Mouse (Mus musculus): ENCODE results near the gene Klhl23. TPM values are rescaled to one million over a fixed set of nuclear protein-coding genes. Genes with fewer than 3 reads are reported as not detected.

Klhl23 gene
- polyA plus RNA-seq, 1 experiment from 2014 or later = 41.0 TPM

DNA sequence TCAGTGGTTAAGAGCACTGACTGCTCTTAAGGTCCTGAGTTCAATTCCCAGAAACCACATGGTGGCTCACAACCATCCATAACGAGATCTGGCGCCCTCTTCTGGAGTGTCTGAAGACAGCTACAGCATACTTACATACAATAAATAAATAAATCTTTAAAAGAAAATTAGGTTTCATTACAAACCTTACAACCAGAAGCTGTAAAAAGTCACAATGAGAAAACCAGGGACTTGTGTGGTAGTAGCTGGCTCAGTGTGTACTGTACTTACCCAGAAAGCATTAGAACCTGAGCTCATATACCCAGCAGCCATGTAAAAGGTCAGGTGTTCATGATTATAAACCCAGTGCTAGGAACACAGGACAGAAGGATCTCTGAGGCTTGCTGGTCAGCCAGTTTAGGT, 62.2 kb downstream of the Klhl23 start:
- Histone ChIP-seq H3K36me3 (no peaks in the 10 kb centered on the region), H3K27ac (replicated peaks) (no peak overlapping the region), H3K4me2 (replicated peaks) (peak overlapping the region; percentile 70; the same call in 1 of the 2 replicates), H3K4me1 (peaks cover 12% of the 10 kb centered on the region), H3K4me3 (no peak overlapping the region), H3K9me3 (no peaks in the 10 kb centered on the region), H3K9ac (replicated peaks) (no peak overlapping the region), H3K27me3 (no peaks in the 10 kb centered on the region)
- WGBS = 73% methylated on average over 2 of the region's 2 CpGs
- no peak for ATAC-seq (ENCODE audit: low FRiP score, low read depth)

DNA sequence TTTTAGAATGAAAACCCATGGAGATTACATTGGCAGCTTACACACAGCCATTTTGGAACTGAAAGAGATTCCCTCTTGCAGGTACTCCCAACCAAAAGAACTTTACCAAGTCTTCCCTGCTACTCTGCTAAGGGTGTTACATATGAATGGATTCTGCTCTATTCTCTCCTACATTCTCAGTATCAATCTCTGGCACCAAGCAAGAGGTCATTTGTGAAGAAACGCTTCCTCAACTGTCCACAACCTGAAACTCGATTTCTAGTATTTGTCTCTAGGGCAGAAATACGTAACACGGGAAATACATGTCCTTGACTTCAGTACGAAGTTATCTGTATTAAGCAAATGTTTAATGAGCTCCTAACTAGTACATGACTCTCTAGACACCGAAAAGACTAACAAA, 62.8 kb downstream of the Klhl23 start:
- no peaks in the 10 kb centered on the region for H3K9me3 ChIP-seq
- ATAC-seq (ENCODE audit: low FRiP score, low read depth) = no peak
- H3K4me3 ChIP-seq = peak overlapping the region; percentile 63
- peaks cover 12% of the 10 kb centered on the region for H3K4me1 ChIP-seq
- peak overlapping the region; percentile 70 for H3K4me2 ChIP-seq (replicated peaks)
- H3K27me3 ChIP-seq = no peaks in the 10 kb centered on the region
- H3K27ac ChIP-seq (replicated peaks) = no peak overlapping the region
- no peaks in the 10 kb centered on the region for H3K36me3 ChIP-seq
- WGBS = 65% methylated on average over 6 of the region's 6 CpGs
- peak overlapping the region; percentile 79; the same call in 1 of the 2 replicates for H3K9ac ChIP-seq (replicated peaks)

DNA sequence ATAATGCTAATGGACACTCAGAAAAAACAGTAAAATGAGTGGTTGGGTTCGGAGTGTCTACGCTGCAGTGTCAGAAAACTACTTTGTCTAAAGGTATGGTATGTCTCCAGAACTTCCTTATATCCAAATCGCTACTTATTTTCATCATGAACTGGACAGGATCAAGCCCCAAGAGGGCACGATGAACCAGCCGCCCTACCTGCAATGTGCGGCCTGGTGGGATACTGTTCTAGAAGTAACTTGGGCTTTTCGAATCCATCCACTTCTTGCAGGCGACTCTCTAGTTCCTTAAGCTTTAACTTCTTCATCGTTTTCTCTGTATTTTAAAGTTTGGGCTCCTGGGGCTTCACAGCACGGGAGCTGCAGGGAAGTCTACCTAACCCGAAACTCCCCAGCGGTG, 63.3 kb downstream of the Klhl23 start:
- no peak for ATAC-seq (ENCODE audit: low FRiP score, low read depth)
- H3K9me3 ChIP-seq = no peaks in the 10 kb centered on the region

DNA sequence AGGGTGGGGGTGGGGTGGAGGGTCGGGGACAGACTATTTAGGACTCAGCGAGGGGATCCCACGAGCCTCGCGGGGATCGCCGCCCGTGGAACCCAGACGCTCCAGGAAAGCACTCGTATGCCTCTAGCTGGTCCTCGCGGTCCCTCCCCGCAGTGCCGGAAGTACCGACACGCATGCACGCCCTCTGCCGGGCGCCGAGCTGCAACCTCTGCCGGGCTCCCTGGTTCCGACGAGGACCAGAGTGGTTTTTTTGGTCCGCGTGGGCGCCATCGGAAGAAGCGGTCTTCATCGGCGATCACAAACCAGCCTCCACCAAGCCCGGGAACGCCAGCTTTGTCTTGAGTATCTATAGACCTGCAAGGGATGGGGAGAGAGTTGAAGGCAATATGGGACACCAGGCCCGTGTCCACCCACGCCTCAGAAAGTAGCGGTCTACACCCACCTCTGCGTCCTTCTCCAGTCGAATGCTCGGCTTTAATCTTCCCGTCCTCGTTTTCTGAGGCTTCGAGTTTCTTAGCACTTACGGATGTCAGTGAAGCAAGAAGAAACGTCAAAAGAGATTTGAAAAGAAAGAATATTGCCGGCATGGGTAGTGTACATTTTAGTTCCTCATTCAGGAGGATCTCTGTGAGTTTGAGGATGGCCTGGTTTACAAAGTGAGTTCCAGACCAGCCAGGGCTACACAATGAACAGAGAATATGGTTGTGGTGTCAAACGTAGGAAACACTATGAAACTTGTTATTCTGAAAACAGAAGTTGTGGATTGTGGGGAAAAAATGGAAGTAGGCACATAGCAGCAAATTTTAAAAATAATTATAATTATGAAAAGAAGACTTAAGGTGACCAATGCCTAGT, 63.9 kb downstream of the Klhl23 start, which contains the start of gene Mettl5:
Mettl5 (minus strand) TSS at position 165 of the 855 bp plus-strand sequence.
- peak within 1 kb of the TSS; percentile 70 for H3K4me2 ChIP-seq (replicated peaks)
- WGBS = 2% methylated on average over 45 of the region's 45 CpGs
- peak within 1 kb of the TSS; percentile 63 for H3K4me3 ChIP-seq
- H3K9me3 ChIP-seq = no peaks in the 10 kb centered on the region
- no peaks in the 10 kb centered on the region for H3K36me3 ChIP-seq
- peak within 1 kb of the TSS; percentile 79 for H3K9ac ChIP-seq (replicated peaks)
- ATAC-seq (ENCODE audit: low FRiP score, low read depth) = peak; percentile 94
- H3K27me3 ChIP-seq = no peaks in the 10 kb centered on the region
- 0 out of 2 replicates have a peak within 1 kb of the TSS, but pooled peaks have one; percentile 27 for H3K27ac ChIP-seq (replicated peaks)
- peaks cover 12% of the 10 kb centered on the region for H3K4me1 ChIP-seq

More for the DNA sequence above, 63.3 kb downstream of the Klhl23 start:
- H3K27ac ChIP-seq (replicated peaks) = no peak overlapping the region
- peak overlapping the region; percentile 79 for H3K9ac ChIP-seq (replicated peaks)
- WGBS = 8% methylated on average over 12 of the region's 12 CpGs
- H3K4me3 ChIP-seq = peak overlapping the region; percentile 63
- H3K36me3 ChIP-seq = no peaks in the 10 kb centered on the region
- H3K4me1 ChIP-seq = peaks cover 12% of the 10 kb centered on the region
- H3K4me2 ChIP-seq (replicated peaks) = peak overlapping the region; percentile 70
- H3K27me3 ChIP-seq = no peaks in the 10 kb centered on the region

Other genes with a start within 250 kb of the Klhl23 start
- 5.7 and 6.9 TPM in 2 replicates for gene Lrp2, start 235.9 kb upstream of the Klhl23 start, polyA plus RNA-seq (2016; fragmentation: Nextera tagmentation; extraction: Ambion mirVana)
- 18.6 and 21.1 TPM in 2 replicates for gene Bbs5, start 174.8 kb upstream of the Klhl23 start, polyA plus RNA-seq (2016; fragmentation: Nextera tagmentation; extraction: Ambion mirVana)
- 0.27 and 0.34 TPM in 2 replicates for gene Klhl41, start 151.8 kb upstream of the Klhl23 start, polyA plus RNA-seq (2016; fragmentation: Nextera tagmentation; extraction: Ambion mirVana)
- gene Fastkd1, start 108.4 kb upstream of the Klhl23 start, polyA plus RNA-seq (2016; fragmentation: Nextera tagmentation; extraction: Ambion mirVana) = 16.2 and 18.2 TPM in 2 replicates
- 146 and 151 TPM in 2 replicates for gene Ppig, start 99.4 kb upstream of the Klhl23 start, polyA plus RNA-seq (2016; fragmentation: Nextera tagmentation; extraction: Ambion mirVana)
- gene Ccdc173, start 32.4 kb upstream of the Klhl23 start, polyA plus RNA-seq (2016; fragmentation: Nextera tagmentation; extraction: Ambion mirVana) = 4.8 and 5.1 TPM in 2 replicates
- 33.9 and 36.2 TPM in 2 replicates for gene Phospho2, start 32.3 kb upstream of the Klhl23 start, polyA plus RNA-seq (2016; fragmentation: Nextera tagmentation; extraction: Ambion mirVana)
- 379 and 421 TPM in 2 replicates for gene Ssb, start 39.6 kb downstream of the Klhl23 start, polyA plus RNA-seq (2016; fragmentation: Nextera tagmentation; extraction: Ambion mirVana)
- gene Mettl5, start 63.7 kb downstream of the Klhl23 start, polyA plus RNA-seq (2016; fragmentation: Nextera tagmentation; extraction: Ambion mirVana) = 35.4 and 39.7 TPM in 2 replicates
- gene Ubr3, start 75.3 kb downstream of the Klhl23 start, polyA plus RNA-seq (2016; fragmentation: Nextera tagmentation; extraction: Ambion mirVana) = 24.3 and 24.8 TPM in 2 replicates
- gene Myo3b, start 217.2 kb downstream of the Klhl23 start, polyA plus RNA-seq (2016; fragmentation: Nextera tagmentation; extraction: Ambion mirVana) = 0.13 TPM in 1 of 2 replicates, not detected in the other

Measured in midbrain, embryonic 12.5 days (tissue).